Mouse (Mus musculus) CH12.LX (cell line): ENCODE measurements at regions not wholly inside any gene's neighbourhood (a gene's known extent, or its start where the extent isn't known, plus 50 kb on each side); places are given as distances from the start of the nearest gene placed in this dataset.

Experiments used
- DNase-seq: peaks from one replicate; pipeline ENCODE4 v3.0.0-alpha.2; 2013; ENCODE audit errors: extremely low read depth
- H3K27ac ChIP-seq: 2 replicates; pipeline ENCODE4 v1.5.1; 2012; ENCODE audit warnings: low read depth, mild to moderate bottlenecking, control low read depth, moderate library complexity; ENCODE audit not compliant: insufficient read depth
- H3K27me3 ChIP-seq: replicated peaks from 2 replicates; pipeline ENCODE3; 2012; ENCODE audit warnings: inconsistent platforms
- H3K36me3 ChIP-seq, 2 experiments: replicated peaks in 1 of 2; 2 replicates each; pipeline versions ENCODE3 to v1.6.1; 2012; ENCODE audit warnings: inconsistent platforms in 1 of 2, low read length in 1 of 2, mild to moderate bottlenecking in 1 of 2, mixed read lengths in 1 of 2, moderate library complexity in 1 of 2; ENCODE audit not compliant: control insufficient read depth in 1 of 2, insufficient read depth in 1 of 2
- H3K4me1 ChIP-seq, 2 experiments: 2 replicates each; pipeline ENCODE4 v1.6.1; 2012; ENCODE audit warnings: inconsistent platforms in 1 of 2, moderate library complexity in 1 of 2; ENCODE audit not compliant: insufficient read depth in 2 of 2, control insufficient read depth in 1 of 2
- H3K4me2 ChIP-seq: 2 replicates; pipeline ENCODE4 v1.6.1; 2012; ENCODE audit warnings: low read depth, mild to moderate bottlenecking, control low read depth; ENCODE audit not compliant: poor library complexity, insufficient read depth, severe bottlenecking
- H3K4me3 ChIP-seq, 3 experiments: fragments of 150-350 bp in 1 of 3; sonication (generic) in 1 of 3; replicated peaks in 1 of 3; 2 replicates each; pipeline versions ENCODE3 to v1.5.1; 2011 to 2012; ENCODE audit warnings: low read depth in 2 of 3, low read length in 2 of 3, mild to moderate bottlenecking in 2 of 3, moderate library complexity in 2 of 3, control low read depth in 1 of 3, improper control_type of control experiment in 1 of 3, inconsistent platforms in 1 of 3, mixed read lengths in 1 of 3; ENCODE audit not compliant: poor library complexity in 1 of 3
- H3K79me2 ChIP-seq: replicated peaks from 2 replicates; pipeline ENCODE4 v1.6.1; 2012; ENCODE audit warnings: mild to moderate bottlenecking, moderate library complexity; ENCODE audit not compliant: control insufficient read depth, poor library complexity, insufficient read depth, severe bottlenecking; ENCODE audit errors: extremely low read depth
- H3K9ac ChIP-seq: 2 replicates; pipeline ENCODE4 v1.6.1; 2012; ENCODE audit warnings: low read depth, mild to moderate bottlenecking, control low read depth, moderate library complexity; ENCODE audit not compliant: insufficient read depth
- H3K9me3 ChIP-seq: replicated peaks from 2 replicates; pipeline ENCODE3; 2012; ENCODE audit warnings: low read length, inconsistent platforms, mixed read lengths
- CHD2 ChIP-seq: IDR thresholded peaks from 2 replicates; pipeline ENCODE4 v1.6.1; 2011; ENCODE audit warnings: low read length, improper control_type of control experiment
- CTCF ChIP-seq, 2 experiments: IDR thresholded peaks in 1 of 2; conservative IDR thresholded peaks in 1 of 2; 2 replicates each; pipeline ENCODE4 v1.5.1; 2011 to 2012; ENCODE audit warnings: low read depth in 2 of 2, low read length in 2 of 2, improper control_type of control experiment in 1 of 2, inconsistent platforms in 1 of 2, mild to moderate bottlenecking in 1 of 2, moderate library complexity in 1 of 2
- ELF1 ChIP-seq: IDR thresholded peaks from 2 replicates; pipeline ENCODE4 v1.6.1; 2014; ENCODE audit warnings: low read depth, mild to moderate bottlenecking, inconsistent platforms, low read length, improper control_type of control experiment
- HCFC1 ChIP-seq: IDR thresholded peaks from 2 replicates; pipeline ENCODE4 v1.6.1; 2012; ENCODE audit warnings: low read depth, mild to moderate bottlenecking, inconsistent platforms, low read length, improper control_type of control experiment
- JUN ChIP-seq: IDR thresholded peaks from 2 replicates; pipeline ENCODE4 v1.6.1; 2011; ENCODE audit warnings: low read depth, mild to moderate bottlenecking, low read length, improper control_type of control experiment, moderate library complexity; ENCODE audit not compliant: insufficient read depth
- JUND ChIP-seq: conservative IDR thresholded peaks from 2 replicates; pipeline ENCODE4 v1.6.1; 2011; ENCODE audit warnings: low read depth, low read length, improper control_type of control experiment
- MAFK ChIP-seq: IDR thresholded peaks from 2 replicates; pipeline ENCODE4 v1.6.1; 2011; ENCODE audit warnings: low read length, improper control_type of control experiment; ENCODE audit not compliant: insufficient replicate concordance
- MAX ChIP-seq: IDR thresholded peaks from 2 replicates; pipeline ENCODE4 v1.6.1; 2011; ENCODE audit warnings: low read length, improper control_type of control experiment
- MEF2A ChIP-seq: IDR thresholded peaks from 2 replicates; pipeline ENCODE4 v1.6.1; 2014; ENCODE audit warnings: low read depth, mild to moderate bottlenecking, inconsistent platforms, low read length, improper control_type of control experiment, borderline replicate concordance
- MYC ChIP-seq: IDR thresholded peaks from 2 replicates; pipeline ENCODE4 v1.6.1; 2011; ENCODE audit warnings: low read depth, mild to moderate bottlenecking, improper control_type of control experiment, low read length
- NRF1 ChIP-seq: IDR thresholded peaks from 2 replicates; pipeline ENCODE4 v1.6.1; 2014; ENCODE audit warnings: low read depth, mild to moderate bottlenecking, inconsistent platforms, low read length, improper control_type of control experiment, moderate library complexity
- PAX5 ChIP-seq: IDR thresholded peaks from 2 replicates; pipeline ENCODE4 v1.6.1; 2012; ENCODE audit warnings: low read length, inconsistent platforms, mixed read lengths
- POLR2A ChIP-seq: IDR thresholded peaks from 2 replicates; pipeline ENCODE4 v1.6.1; 2011; ENCODE audit warnings: low read depth, mild to moderate bottlenecking, improper control_type of control experiment, low read length
- POLR2AphosphoS2 ChIP-seq: IDR thresholded peaks from 2 replicates; pipeline ENCODE4 v1.6.1; 2011; ENCODE audit warnings: low read depth, low read length, improper control_type of control experiment
- RAD21 ChIP-seq: IDR thresholded peaks from 2 replicates; pipeline ENCODE4 v1.6.1; 2011; ENCODE audit warnings: low read depth, mild to moderate bottlenecking, low read length, improper control_type of control experiment, moderate library complexity
- SMC3 ChIP-seq: IDR thresholded peaks from 2 replicates; pipeline ENCODE4 v1.6.1; 2011; ENCODE audit warnings: low read depth, low read length, improper control_type of control experiment
- TBP ChIP-seq: conservative IDR thresholded peaks from 2 replicates; pipeline ENCODE4 v1.6.1; 2011; ENCODE audit warnings: low read depth, low read length, improper control_type of control experiment
- UBTF ChIP-seq: IDR thresholded peaks from 2 replicates; pipeline ENCODE4 v1.6.1; 2012; ENCODE audit warnings: low read depth, mild to moderate bottlenecking, inconsistent platforms, low read length, improper control_type of control experiment, moderate library complexity
- USF2 ChIP-seq: conservative IDR thresholded peaks from 2 replicates; pipeline ENCODE4 v1.6.1; 2011; ENCODE audit warnings: low read depth, low read length, improper control_type of control experiment
- ZC3H11A ChIP-seq: IDR thresholded peaks from 2 replicates; pipeline ENCODE4 v1.6.1; 2012; ENCODE audit warnings: low read depth, mild to moderate bottlenecking, inconsistent platforms, low read length, improper control_type of control experiment
- ZKSCAN1 ChIP-seq: IDR thresholded peaks from 2 replicates; pipeline ENCODE4 v1.6.1; 2012; ENCODE audit warnings: low read depth, inconsistent platforms, low read length, improper control_type of control experiment, borderline replicate concordance
- ZMIZ1 ChIP-seq: IDR thresholded peaks from 2 replicates; pipeline ENCODE4 v1.6.1; 2012; ENCODE audit warnings: low read depth, mild to moderate bottlenecking, inconsistent platforms, low read length, improper control_type of control experiment
- ZNF384 ChIP-seq: IDR thresholded peaks from 2 replicates; pipeline ENCODE4 v1.6.1; 2012; ENCODE audit warnings: low read depth, low read length, improper control_type of control experiment, inconsistent platforms
- dilution Hi-C: fragments of 300-500 bp; cut with MboI; formaldehyde crosslinking; loops from 2 replicates; pipeline ENCODE4 v1.14.3; 2020; ENCODE audit warnings: low sequenced_read_pairs; ENCODE audit not compliant: extremely low pct_unique_long_range_greater_than_20kb, extremely low pct_ligation_motif_present
- in situ Hi-C: fragments of 300-500 bp; cut with MboI; formaldehyde crosslinking; loops from 3 replicates; pipeline ENCODE4 v1.14.3; 2019; ENCODE audit warnings: low sequenced_read_pairs, low pct_ligation_motif_present, low pct_unique_long_range_greater_than_20kb, mixed read lengths

GRCm38 (mm10) chr7:128868799-128869198 is 124.1 kb downstream of the Sec23ip start:
- H3K9ac ChIP-seq = no peak overlapping the region
- TF ChIP-seq UBTF (no peak), HCFC1 (no peak), MYC (no peak), RAD21 (no peak), CTCF (conservative IDR thresholded peaks at IDR 0.05 in 1 of 2, IDR thresholded peaks at IDR 0.05 in 1 of 2; ENCODE audit: low read depth in 2 of 2, low read length in 2 of 2) (no peak), JUND (no peak), ZKSCAN1 (no peak)
- no peak overlapping the region for H3K4me3 ChIP-seq
- no peaks in the 10 kb centered on the region for H3K36me3 ChIP-seq
- dilution Hi-C loops (no loop called here), in situ Hi-C loops (loop anchor here (25.0 kb wide), 1 partner anchor 444 kb away; no protein-coding TSS in a partner anchor)
- H3K4me1 ChIP-seq = no peaks in the 10 kb centered on the region
- H3K79me2 ChIP-seq = no peaks in the 10 kb centered on the region
- DNase-seq = no peak
- no peak overlapping the region for H3K27ac ChIP-seq
- no peak overlapping the region for H3K4me2 ChIP-seq
- H3K27me3 ChIP-seq = peaks cover 81% of the 10 kb centered on the region
- H3K9me3 ChIP-seq = peaks cover 6% of the 10 kb centered on the region

GRCm38 (mm10) chr7:128884015-128884414 is 139.3 kb downstream of the Sec23ip start:
- Histone ChIP-seq H3K79me2 (no peaks in the 10 kb centered on the region), H3K4me3 (no peak overlapping the region), H3K27ac (no peak overlapping the region), H3K9ac (no peak overlapping the region), H3K36me3 (no peaks in the 10 kb centered on the region), H3K9me3 (no peaks in the 10 kb centered on the region), H3K4me1 (no peaks in the 10 kb centered on the region), H3K27me3 (peaks cover 81% of the 10 kb centered on the region), H3K4me2 (no peak overlapping the region)
- in situ Hi-C loops (no loop called here), dilution Hi-C loops (no loop called here)
- TF ChIP-seq SMC3 (peak; percentile 23), MAX (no peak), MEF2A (no peak), ZC3H11A (no peak), NRF1 (no peak), JUN (no peak), USF2 (no peak), MYC (no peak), CTCF (conservative IDR thresholded peaks at IDR 0.05 in 1 of 2, IDR thresholded peaks at IDR 0.05 in 1 of 2; ENCODE audit: low read depth in 2 of 2, low read length in 2 of 2) (peak in 1 of 2 experiments; percentile 52; a peak in 2 of 4 replicates), RAD21 (peak; percentile 8; the same call in 1 of the 2 replicates)
- no peak for DNase-seq

GRCm38 (mm10) chr7:128885551-128885950 is 140.8 kb downstream of the Sec23ip start:
- H3K36me3 ChIP-seq = no peaks in the 10 kb centered on the region
- no peak overlapping the region for H3K4me3 ChIP-seq
- no peak overlapping the region for H3K27ac ChIP-seq
- dilution Hi-C loops = no loop called here
- no peaks in the 10 kb centered on the region for H3K79me2 ChIP-seq
- in situ Hi-C loops = no loop called here
- H3K4me1 ChIP-seq = no peaks in the 10 kb centered on the region
- H3K9me3 ChIP-seq = no peaks in the 10 kb centered on the region
- peaks cover 71% of the 10 kb centered on the region for H3K27me3 ChIP-seq
- no peak for TF ChIP-seq TBP
- TF ChIP-seq ZNF384 = no peak
- TF ChIP-seq CHD2 = no peak
- TF ChIP-seq MAX = no peak
- TF ChIP-seq POLR2A = no peak
- no peak for TF ChIP-seq POLR2AphosphoS2
- no peak for TF ChIP-seq PAX5
- TF ChIP-seq ELF1 = no peak
- TF ChIP-seq MAFK = no peak
- no peak for TF ChIP-seq USF2
- TF ChIP-seq ZMIZ1 = no peak
- no peak overlapping the region for H3K4me2 ChIP-seq
- H3K9ac ChIP-seq = no peak overlapping the region
- no peak for DNase-seq
